Mouse (Mus musculus) cerebellum, postnatal 14 days (tissue): ENCODE results near the gene Osbpl8.

Source experiments
- DNase-seq, 2 experiments: peaks; one replicate each; pipeline ENCODE4 v3.0.0; 2021; ENCODE audit warnings: mixed read lengths in 2 of 2

Osbpl8 gene

GRCm38 (mm10) chr10:111155571-111155970 lies 9.0 kb upstream of the Osbpl8 start:
- no peak for DNase-seq

GRCm38 (mm10) chr10:111156394-111157190 lies 8.0 kb upstream of the Osbpl8 start:
- no peak for DNase-seq

- DNase-seq, result no peak
Measured at GRCm38 (mm10) chr10:111157241-111157659, 7.3 kb upstream of the Osbpl8 start.

GRCm38 (mm10) chr10:111159789-111160522 lies 4.6 kb upstream of the Osbpl8 start:
- DNase-seq, result no peak

- no peak for DNase-seq
Measured at GRCm38 (mm10) chr10:111160540-111160939, 4.0 kb upstream of the Osbpl8 start.

- DNase-seq, result no peak
Measured at GRCm38 (mm10) chr10:111161373-111161772, 3.2 kb upstream of the Osbpl8 start.

GRCm38 (mm10) chr10:111163025-111163424 lies 1.5 kb upstream of the Osbpl8 start:
- no peak for DNase-seq

- DNase-seq, result no peak
Measured at GRCm38 (mm10) chr10:111163601-111164240, 831 bp upstream of the Osbpl8 start.

GRCm38 (mm10) chr10:111165219-111165981 lies 848 bp downstream of the Osbpl8 start:
- peak in 1 of 2 experiments; percentile 69 for DNase-seq

- DNase-seq, result no peak
Measured at GRCm38 (mm10) chr10:111166057-111166841, 1.7 kb downstream of the Osbpl8 start.

GRCm38 (mm10) chr10:111167444-111167843 lies 2.9 kb downstream of the Osbpl8 start:
- DNase-seq, result no peak

GRCm38 (mm10) chr10:111168305-111168704 lies 3.8 kb downstream of the Osbpl8 start:
- no peak for DNase-seq

GRCm38 (mm10) chr10:111171246-111171934 lies 6.8 kb downstream of the Osbpl8 start:
- DNase-seq, result no peak

- DNase-seq, result peak in 1 of 2 experiments; percentile 52
Measured at GRCm38 (mm10) chr10:111173589-111174247, 9.2 kb downstream of the Osbpl8 start.

- no peak for DNase-seq
Measured at GRCm38 (mm10) chr10:111177336-111177735, 12.8 kb downstream of the Osbpl8 start.

- DNase-seq, result no peak
Measured at GRCm38 (mm10) chr10:111178024-111178423, 13.5 kb downstream of the Osbpl8 start.

GRCm38 (mm10) chr10:111180633-111181032 lies 16.1 kb downstream of the Osbpl8 start:
- DNase-seq, result no peak

- DNase-seq, result peak; percentile 65 to 75
Measured at GRCm38 (mm10) chr10:111183634-111184270, 19.2 kb downstream of the Osbpl8 start.

- no peak for DNase-seq
Measured at GRCm38 (mm10) chr10:111185574-111186269, 21.2 kb downstream of the Osbpl8 start.
